Mouse (Mus musculus): ENCODE results near the gene Ndufab1. TPM values are rescaled to one million over a fixed set of nuclear protein-coding genes. Genes with fewer than 3 reads are reported as not detected.
"Not testable (repeated sequence)": the region's sequence is repeated elsewhere in the genome, so short reads cannot be mapped to it uniquely, and the experiment has no call there.

Gene Ndufab1
- polyA plus RNA-seq, 1 experiment from 2014 or later, result 362 TPM

DNA sequence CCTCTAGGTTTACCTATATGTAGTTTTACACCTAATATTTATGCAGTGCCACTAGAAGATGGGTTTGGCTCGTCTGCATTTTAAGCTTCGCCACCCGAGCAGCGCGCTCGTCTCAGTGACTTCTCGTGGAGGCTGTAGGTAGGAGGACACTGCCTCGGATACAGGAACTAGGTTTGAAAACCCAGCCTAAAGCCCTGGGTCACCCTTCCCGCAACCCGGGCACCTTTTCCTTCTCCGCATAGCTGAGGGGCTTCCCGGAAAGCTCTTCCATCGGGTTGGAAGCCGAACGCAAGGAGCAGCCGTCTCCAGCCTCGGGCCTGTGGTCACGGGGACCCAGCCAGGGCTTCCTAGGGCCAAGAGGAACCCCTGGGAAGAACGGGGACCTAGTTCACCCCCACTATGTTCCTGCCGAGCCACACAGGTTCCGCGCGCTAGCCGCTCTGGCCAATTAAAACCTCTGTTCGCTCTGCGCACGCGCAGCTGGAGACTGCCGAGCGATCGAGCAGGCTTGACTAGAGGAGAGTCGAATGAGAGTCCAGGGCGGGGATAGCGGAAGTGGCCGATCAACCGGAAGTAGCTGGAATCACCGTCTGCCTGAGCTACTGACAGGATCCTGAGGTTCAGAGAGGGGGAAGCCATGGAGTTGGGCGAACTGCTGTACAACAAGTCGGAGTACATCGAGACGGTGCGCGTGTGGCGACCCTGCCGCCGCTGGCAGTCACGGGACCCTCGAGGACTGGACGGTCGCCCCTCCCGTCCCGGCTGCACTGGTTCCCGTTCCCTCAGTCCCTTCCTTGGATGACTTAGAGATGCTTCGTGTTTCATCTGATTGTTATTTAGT, 31.0 kb upstream of the Ndufab1 start, which contains the start of the genes Palb2 and Dctn5:
Gene Palb2, minus strand, starts transcription at position 489 of the 841 bp plus-strand sequence.
Gene Dctn5, plus strand, starts transcription at position 545 of the 841 bp plus-strand sequence.
- Histone ChIP-seq H3K9me3 (ENCODE audit: low read length) (no peaks in the 10 kb centered on the region), H3K4me2 (replicated peaks; ENCODE audit: low read depth, low read length) (peak within 1 kb of the TSS; percentile 86), H3K4me1 (ENCODE audit: insufficient read depth, low read depth, low read length) (peaks cover 11% of the 10 kb centered on the region; the same call in 1 of the 2 replicates), H3K27ac (ENCODE audit: low read length) (peak within 1 kb of the TSS; percentile 69; the same call in 1 of the 2 replicates), H3K36me3 (ENCODE audit: insufficient read depth, low read length) (peaks cover 6% of the 10 kb centered on the region; the same call in 1 of the 2 replicates), H3K9ac (replicated peaks; ENCODE audit: low read depth) (peak within 1 kb of the TSS; percentile 75), H3K4me3 (ENCODE audit: low read depth, low read length) (peak within 1 kb of the TSS; percentile 94), H3K27me3 (replicated peaks; ENCODE audit: insufficient read depth, low read length) (no peaks in the 10 kb centered on the region)
- peak; percentile 98 for DNase-seq (ENCODE audit: low spot score)
- ATAC-seq, result peak; percentile 99
- TF ChIP-seq CTCF (IDR thresholded peaks at IDR 0.05), result no peak
- TF ChIP-seq EP300 (IDR thresholded peaks at IDR 0.05), result no peak
- under 1% methylated on average over 54 of the region's 54 CpGs for WGBS

DNA sequence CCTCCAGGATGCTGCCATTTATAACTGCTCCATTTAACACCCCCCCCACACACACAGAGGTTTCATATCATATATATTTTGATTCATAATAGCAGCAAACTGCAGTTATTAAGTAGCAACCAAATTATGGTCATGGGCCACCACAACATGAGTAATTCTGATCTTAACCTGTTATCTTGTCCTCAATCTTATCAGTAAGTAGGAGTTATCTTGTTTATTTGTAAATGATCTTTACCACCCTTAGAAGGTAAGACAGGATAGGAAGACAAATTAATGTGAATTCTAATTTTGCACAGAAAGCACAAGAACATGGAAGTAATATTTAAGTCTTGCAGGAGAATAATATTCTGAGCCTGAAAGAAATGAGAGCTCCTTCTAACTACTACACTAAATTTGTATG, 30.1 kb upstream of the Ndufab1 start:
- peak overlapping the region; percentile 94; the same call in 1 of the 2 replicates for H3K4me3 ChIP-seq (ENCODE audit: low read depth, low read length)
- H3K9ac ChIP-seq (replicated peaks; ENCODE audit: low read depth), result no peak overlapping the region
- H3K9me3 ChIP-seq (ENCODE audit: low read length), result no peaks in the 10 kb centered on the region
- no peak overlapping the region for H3K27ac ChIP-seq (ENCODE audit: low read length)
- no peak overlapping the region; the same call in 1 of the 2 replicates for H3K4me2 ChIP-seq (replicated peaks; ENCODE audit: low read depth, low read length)
- ATAC-seq, result no peak
- no peaks in the 10 kb centered on the region for H3K27me3 ChIP-seq (replicated peaks; ENCODE audit: insufficient read depth, low read length)
- no peak for DNase-seq (ENCODE audit: low spot score)
- H3K4me1 ChIP-seq (ENCODE audit: insufficient read depth, low read depth, low read length), result peaks cover 11% of the 10 kb centered on the region; the same call in 1 of the 2 replicates
- no peak for TF ChIP-seq EP300 (IDR thresholded peaks at IDR 0.05)
- no peak for TF ChIP-seq CTCF (IDR thresholded peaks at IDR 0.05)
- peaks cover 9% of the 10 kb centered on the region; the same call in 1 of the 2 replicates for H3K36me3 ChIP-seq (ENCODE audit: insufficient read depth, low read length)

DNA sequence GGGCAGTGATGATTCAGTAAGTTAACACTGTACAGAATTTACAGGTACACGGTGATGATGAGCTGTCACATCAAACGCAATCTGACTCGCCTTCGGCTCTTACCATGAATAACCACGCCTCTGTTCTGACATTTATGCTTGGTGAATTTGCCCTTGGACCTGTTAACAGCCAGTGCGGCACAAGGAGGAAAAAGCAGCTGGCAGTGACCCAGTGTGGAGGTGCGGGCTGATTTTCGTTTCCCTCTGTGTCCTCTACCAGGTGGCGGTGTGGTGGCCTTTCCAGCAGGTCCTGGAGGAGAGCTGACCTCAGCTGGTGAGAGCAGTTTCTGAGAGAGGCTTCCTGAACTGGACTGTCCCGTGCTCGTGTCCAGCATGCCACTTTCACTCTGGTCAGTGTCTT, 25.3 kb upstream of the Ndufab1 start:
- TF ChIP-seq CTCF (IDR thresholded peaks at IDR 0.05) (no peak), EP300 (IDR thresholded peaks at IDR 0.05) (no peak)
- peaks cover 9% of the 10 kb centered on the region; the same call in 1 of the 2 replicates for H3K36me3 ChIP-seq (ENCODE audit: insufficient read depth, low read length)
- 90% methylated on average over 11 of the region's 11 CpGs for WGBS
- no peak for DNase-seq (ENCODE audit: low spot score)
- H3K4me2 ChIP-seq (replicated peaks; ENCODE audit: low read depth, low read length), result no peak overlapping the region
- H3K9me3 ChIP-seq (ENCODE audit: low read length), result no peaks in the 10 kb centered on the region
- no peak overlapping the region for H3K9ac ChIP-seq (replicated peaks; ENCODE audit: low read depth)
- H3K4me1 ChIP-seq (ENCODE audit: insufficient read depth, low read depth, low read length), result no peaks in the 10 kb centered on the region
- no peak overlapping the region for H3K4me3 ChIP-seq (ENCODE audit: low read depth, low read length)
- H3K27me3 ChIP-seq (replicated peaks; ENCODE audit: insufficient read depth, low read length), result no peaks in the 10 kb centered on the region
- ATAC-seq, result no peak
- H3K27ac ChIP-seq (ENCODE audit: low read length), result no peak overlapping the region

DNA sequence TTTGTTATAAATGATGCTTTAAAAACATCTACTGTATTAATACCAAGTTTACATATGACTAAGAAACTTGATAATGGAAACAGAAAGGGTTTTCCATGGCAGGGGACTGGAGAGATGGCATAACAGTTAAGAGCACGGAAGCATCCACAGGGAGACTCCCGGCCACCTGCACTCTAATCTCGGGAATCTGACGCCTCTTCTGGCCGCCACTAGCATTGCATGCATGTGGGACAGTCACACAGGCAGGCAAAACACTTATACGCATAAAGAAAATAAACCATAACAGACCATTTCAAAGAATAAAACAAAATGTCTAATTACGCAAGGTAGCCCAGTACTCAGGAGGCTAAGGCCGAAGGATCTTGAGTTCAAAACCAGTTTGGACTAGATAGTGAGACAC, 23.9 kb upstream of the Ndufab1 start:
- WGBS, result 77% methylated on average over 8 of the region's 8 CpGs
- Histone ChIP-seq H3K36me3 (ENCODE audit: insufficient read depth, low read length) (peaks cover 9% of the 10 kb centered on the region; the same call in 1 of the 2 replicates), H3K4me2 (replicated peaks; ENCODE audit: low read depth, low read length) (no peak overlapping the region), H3K4me1 (ENCODE audit: insufficient read depth, low read depth, low read length) (no peaks in the 10 kb centered on the region), H3K9me3 (ENCODE audit: low read length) (no peaks in the 10 kb centered on the region), H3K27ac (ENCODE audit: low read length) (no peak overlapping the region), H3K4me3 (ENCODE audit: low read depth, low read length) (no peak overlapping the region), H3K27me3 (replicated peaks; ENCODE audit: insufficient read depth, low read length) (no peaks in the 10 kb centered on the region), H3K9ac (replicated peaks; ENCODE audit: low read depth) (no peak overlapping the region)
- no peak for DNase-seq (ENCODE audit: low spot score)
- no peak for ATAC-seq
- no peak for TF ChIP-seq EP300 (IDR thresholded peaks at IDR 0.05)
- TF ChIP-seq CTCF (IDR thresholded peaks at IDR 0.05), result peak; percentile 33; the same call in 1 of the 2 replicates

DNA sequence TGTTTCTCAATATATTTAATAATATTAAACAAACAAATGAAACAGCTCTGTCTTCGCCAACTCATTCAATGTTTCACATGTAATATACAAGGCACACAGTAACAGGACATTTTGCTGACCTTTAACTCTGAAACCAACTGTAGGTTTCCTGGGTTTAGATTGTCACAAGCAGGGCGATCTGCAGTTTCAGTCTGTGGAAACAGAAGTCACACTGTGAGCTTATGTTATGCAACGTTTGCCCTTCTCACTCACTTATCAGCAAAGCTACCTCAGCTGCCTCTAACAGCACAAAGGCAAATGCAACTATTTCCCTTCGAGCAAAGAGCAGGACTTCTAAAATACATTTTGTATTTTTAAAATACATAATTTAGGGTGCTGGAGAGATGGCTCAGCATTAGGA, 21.8 kb upstream of the Ndufab1 start:
- H3K27ac ChIP-seq (ENCODE audit: low read length), result no peak overlapping the region
- ATAC-seq, result no peak
- H3K4me1 ChIP-seq (ENCODE audit: insufficient read depth, low read depth, low read length), result no peaks in the 10 kb centered on the region
- H3K27me3 ChIP-seq (replicated peaks; ENCODE audit: insufficient read depth, low read length), result no peaks in the 10 kb centered on the region
- TF ChIP-seq EP300 (IDR thresholded peaks at IDR 0.05) (no peak), CTCF (IDR thresholded peaks at IDR 0.05) (no peak)
- H3K9ac ChIP-seq (replicated peaks; ENCODE audit: low read depth), result no peak overlapping the region
- peaks cover 9% of the 10 kb centered on the region; the same call in 1 of the 2 replicates for H3K36me3 ChIP-seq (ENCODE audit: insufficient read depth, low read length)
- no peak overlapping the region for H3K4me2 ChIP-seq (replicated peaks; ENCODE audit: low read depth, low read length)
- 82% methylated on average over 4 of the region's 4 CpGs for WGBS
- no peak overlapping the region for H3K4me3 ChIP-seq (ENCODE audit: low read depth, low read length)
- no peaks in the 10 kb centered on the region for H3K9me3 ChIP-seq (ENCODE audit: low read length)
- DNase-seq (ENCODE audit: low spot score), result no peak

DNA sequence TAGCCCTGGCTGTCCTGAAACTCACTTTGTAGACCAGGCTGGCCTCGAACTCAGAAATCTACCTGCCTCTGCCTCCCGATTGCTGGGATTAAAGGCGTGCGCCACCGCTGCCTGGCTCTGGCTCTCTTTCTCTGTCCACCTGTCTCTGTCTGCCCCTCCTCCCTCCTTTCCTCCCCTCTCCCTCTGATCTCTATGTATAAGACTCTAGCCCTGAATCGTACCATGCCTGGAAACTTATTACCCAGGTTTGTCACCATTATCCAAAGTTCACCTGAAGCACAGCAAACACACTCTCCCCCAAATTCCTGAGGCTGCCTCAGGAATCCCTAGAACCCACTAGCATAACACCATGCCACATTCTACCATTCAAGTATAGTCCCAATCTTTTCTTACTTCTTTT, 6.5 kb upstream of the Ndufab1 start:
- no peak overlapping the region for H3K27ac ChIP-seq (ENCODE audit: low read length)
- TF ChIP-seq EP300 (IDR thresholded peaks at IDR 0.05) (no peak), CTCF (IDR thresholded peaks at IDR 0.05) (no peak)
- ATAC-seq (no peak), DNase-seq (ENCODE audit: low spot score) (no peak)
- H3K27me3 ChIP-seq (replicated peaks; ENCODE audit: insufficient read depth, low read length), result no peaks in the 10 kb centered on the region
- H3K9me3 ChIP-seq (ENCODE audit: low read length), result no peaks in the 10 kb centered on the region
- WGBS, result 89% methylated on average over 6 of the region's 6 CpGs
- H3K36me3 ChIP-seq (ENCODE audit: insufficient read depth, low read length), result no peaks in the 10 kb centered on the region; the same call in 1 of the 2 replicates
- H3K4me2 ChIP-seq (replicated peaks; ENCODE audit: low read depth, low read length), result no peak overlapping the region
- H3K4me3 ChIP-seq (ENCODE audit: low read depth, low read length), result no peak overlapping the region
- H3K4me1 ChIP-seq (ENCODE audit: insufficient read depth, low read depth, low read length), result no peaks in the 10 kb centered on the region
- H3K9ac ChIP-seq (replicated peaks; ENCODE audit: low read depth), result no peak overlapping the region

DNA sequence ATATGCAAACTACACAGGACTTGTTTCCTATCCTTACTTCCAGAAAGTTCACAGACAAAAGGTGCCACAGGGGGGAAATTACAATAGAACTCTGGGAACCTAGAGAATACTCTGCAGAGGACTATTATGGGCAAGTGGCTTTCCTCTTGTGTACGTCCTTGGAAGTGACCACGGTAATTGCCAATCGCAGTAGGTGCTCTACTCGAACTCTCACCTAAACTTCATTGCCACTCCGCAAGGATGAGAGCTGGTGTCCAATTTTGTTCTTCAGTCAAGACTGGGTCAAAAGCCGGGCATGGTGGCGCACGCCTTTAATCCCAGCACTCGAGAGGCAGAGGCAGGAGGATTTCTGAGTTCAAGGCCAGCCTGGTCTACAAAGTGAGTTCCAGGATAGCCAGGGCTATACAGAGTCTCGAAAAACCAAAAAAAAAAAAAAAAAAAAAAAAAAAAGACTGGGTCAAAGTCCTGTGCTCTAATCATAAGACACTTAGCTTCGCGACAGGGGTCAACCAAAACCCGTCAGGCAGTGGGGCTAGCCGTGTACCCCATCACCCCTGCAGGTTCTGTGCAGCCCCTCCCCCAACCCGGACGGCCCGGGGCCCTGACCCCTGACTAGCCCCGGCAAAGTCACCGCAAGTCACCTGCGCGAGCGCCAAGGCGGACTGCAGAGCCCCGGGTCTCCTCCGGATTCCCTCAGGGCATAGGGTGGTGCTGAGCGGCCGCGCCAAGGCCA, 506 bp downstream of the Ndufab1 start:
- not testable (repeated sequence) for H3K4me1 ChIP-seq (ENCODE audit: insufficient read depth, low read depth, low read length); H3K9me3 ChIP-seq (ENCODE audit: low read length); H3K36me3 ChIP-seq (ENCODE audit: insufficient read depth, low read length); H3K27me3 ChIP-seq (replicated peaks; ENCODE audit: insufficient read depth, low read length)
- H3K4me3 ChIP-seq (ENCODE audit: low read depth, low read length), result peak overlapping the region; percentile 70
- 6% methylated on average over 25 of the region's 28 CpGs for WGBS
- H3K9ac ChIP-seq (replicated peaks; ENCODE audit: low read depth), result peak overlapping the region; percentile 75
- peak overlapping the region; percentile 11; the same call in 1 of the 2 replicates for H3K27ac ChIP-seq (ENCODE audit: low read length)
- H3K4me2 ChIP-seq (replicated peaks; ENCODE audit: low read depth, low read length), result peak overlapping the region; percentile 58
- DNase-seq (ENCODE audit: low spot score) (peak; percentile 29), ATAC-seq (peak; percentile 65)
